Mouse (Mus musculus) hindbrain, embryonic 16.5 days (tissue): ENCODE data around the gene Robo1. TPM values are rescaled to one million over a fixed set of nuclear protein-coding genes. Genes with fewer than 3 reads are reported as not detected.

ENCODE experiments used
- ATAC-seq: fragments of 200-750 bp; cut with Nextera tagmentation; 2 replicates; pipeline ENCODE4 v1.8.0; 2017; ENCODE audit warnings: moderate TSS enrichment, moderate library complexity
- H3K27ac ChIP-seq: fragments of 300-500 bp; sonication (generic); 2 replicates; pipeline ENCODE4 v1.5.1; 2014; ENCODE audit warnings: low read depth, mild to moderate bottlenecking, control low read depth, low read length, moderate library complexity
- H3K27me3 ChIP-seq: fragments of 300-500 bp; sonication (generic); replicated peaks from 2 replicates; pipeline ENCODE4 v1.6.1; 2014; ENCODE audit warnings: low read length; ENCODE audit not compliant: control insufficient read depth, insufficient read depth
- H3K36me3 ChIP-seq: fragments of 300-500 bp; sonication (generic); 2 replicates; pipeline ENCODE4 v1.6.1; 2014; ENCODE audit warnings: mild to moderate bottlenecking, low read length, moderate library complexity, mixed read lengths; ENCODE audit not compliant: control insufficient read depth, insufficient read depth
- H3K4me1 ChIP-seq: fragments of 300-500 bp; sonication (generic); 2 replicates; pipeline ENCODE4 v1.6.1; 2014; ENCODE audit warnings: low read depth, low read length; ENCODE audit not compliant: control insufficient read depth, insufficient read depth
- H3K4me2 ChIP-seq: fragments of 300-500 bp; sonication (generic); 2 replicates; pipeline ENCODE4 v1.6.1; 2014; ENCODE audit warnings: mild to moderate bottlenecking, low read length, control low read depth, moderate library complexity
- H3K4me3 ChIP-seq: fragments of 300-500 bp; sonication (generic); 2 replicates; pipeline ENCODE4 v1.5.1; 2014; ENCODE audit warnings: mild to moderate bottlenecking, low read length, control low read depth, moderate library complexity
- H3K9ac ChIP-seq: fragments of 300-500 bp; sonication (generic); 2 replicates; pipeline ENCODE4 v1.6.1; 2014; ENCODE audit warnings: low read depth, mild to moderate bottlenecking, control low read depth, low read length, moderate library complexity
- H3K9me3 ChIP-seq: fragments of 300-500 bp; sonication (generic); 2 replicates; pipeline ENCODE4 v1.6.1; 2014; ENCODE audit warnings: mild to moderate bottlenecking, low read length, moderate library complexity; ENCODE audit not compliant: control insufficient read depth
- WGBS: fragments of 180-500 bp; shearing (Covaris S2); extraction: QIAGEN DNeasy Blood & Tissue Kit; methylation state at CpG from one replicate; pipeline ENCODE4 v1.1.7; 2014; 5-methylcytosine and 5-hydroxymethylcytosine counted together
- polyA plus RNA-seq: library from polyadenylated mRNA; unstranded; fragments of >200 nt; fragmentation: Nextera tagmentation; extraction: Ambion mirVana; gene quantifications from 2 replicates; pipeline ENCODE4 v1.2.1, GENCODE M21; 2015

Robo1 gene
- polyA plus RNA-seq, 1 experiment from 2014 or later = 26.8 TPM

DNA sequence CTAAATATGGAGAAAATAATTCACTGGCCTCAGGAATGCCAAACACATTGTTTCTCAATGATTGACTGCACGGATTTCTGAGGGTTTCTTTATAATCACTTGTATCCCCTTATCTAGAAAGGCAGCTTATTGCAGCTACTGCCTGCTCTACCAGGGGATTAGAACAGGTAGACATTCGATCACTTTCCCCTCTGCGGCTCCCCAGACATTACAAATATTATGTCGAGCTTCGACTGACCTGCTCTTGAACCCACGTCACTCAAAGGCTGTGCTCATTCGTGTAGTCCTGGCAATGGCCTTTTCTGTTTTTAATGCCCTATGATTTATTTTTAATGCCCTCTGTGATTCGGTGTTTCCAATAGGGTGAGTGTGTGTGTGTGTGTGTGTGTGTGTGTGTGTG, 521.4 kb downstream of the Robo1 start:
- no peaks in the 10 kb centered on the region; the same call in 1 of the 2 replicates for H3K4me1 ChIP-seq
- ATAC-seq = no peak
- 59% methylated on average over 8 of the region's 8 CpGs for WGBS

DNA sequence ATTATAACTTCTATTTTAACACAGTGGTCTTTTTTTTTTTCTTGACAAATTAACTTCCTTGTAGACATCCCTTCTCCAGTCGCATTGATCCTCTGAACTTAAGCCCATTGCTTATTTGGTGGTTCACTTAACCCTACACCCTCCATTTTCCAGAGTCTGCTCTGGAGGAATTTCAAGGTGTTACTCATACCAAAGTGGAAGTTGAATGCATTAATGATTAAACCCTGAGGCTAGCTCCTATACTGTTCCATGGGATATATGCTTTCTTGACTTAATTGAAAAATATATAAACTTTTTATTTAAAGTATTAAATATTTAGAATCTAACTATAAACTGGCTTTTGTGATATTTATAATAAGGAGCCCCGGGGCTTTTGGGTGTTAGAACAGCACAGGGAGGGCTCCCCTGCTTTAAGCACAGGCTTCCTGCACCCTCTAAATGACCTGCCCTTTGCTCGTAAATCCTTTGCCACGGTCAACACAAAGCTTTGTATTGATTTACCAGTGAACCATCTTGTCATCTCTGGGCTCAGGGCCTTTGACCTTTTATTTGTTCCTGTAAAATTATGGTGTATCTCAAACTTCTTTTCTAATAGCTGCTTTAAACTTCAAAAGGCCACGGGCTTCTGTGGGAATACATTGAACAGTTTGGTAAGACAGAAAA, 522.4 kb downstream of the Robo1 start:
- 45% methylated on average over 5 of the region's 5 CpGs for WGBS
- Histone ChIP-seq H3K9ac (no peak overlapping the region), H3K4me1 (no peaks in the 10 kb centered on the region; the same call in 1 of the 2 replicates), H3K27ac (no peak overlapping the region), H3K4me3 (no peak overlapping the region), H3K4me2 (no peak overlapping the region), H3K36me3 (no peaks in the 10 kb centered on the region), H3K27me3 (no peaks in the 10 kb centered on the region), H3K9me3 (no peaks in the 10 kb centered on the region)
- ATAC-seq = no peak

More for the DNA sequence above, 521.4 kb downstream of the Robo1 start:
- Histone ChIP-seq H3K9me3 (no peaks in the 10 kb centered on the region), H3K27me3 (no peaks in the 10 kb centered on the region), H3K4me3 (no peak overlapping the region), H3K4me2 (no peak overlapping the region), H3K27ac (no peak overlapping the region), H3K36me3 (no peaks in the 10 kb centered on the region), H3K9ac (no peak overlapping the region)

- Histone ChIP-seq H3K27me3 (no peaks in the 10 kb centered on the region), H3K36me3 (no peaks in the 10 kb centered on the region), H3K9ac (no peak overlapping the region), H3K27ac (no peak overlapping the region), H3K4me3 (no peak overlapping the region), H3K4me2 (no peak overlapping the region), H3K4me1 (no peaks in the 10 kb centered on the region; the same call in 1 of the 2 replicates), H3K9me3 (no peaks in the 10 kb centered on the region)
- no peak for ATAC-seq
- 54% methylated on average over 2 of the region's 2 CpGs for WGBS
Observed at GRCm38 (mm10) chr16:72834266-72834665, 526.2 kb downstream of the Robo1 start.

DNA sequence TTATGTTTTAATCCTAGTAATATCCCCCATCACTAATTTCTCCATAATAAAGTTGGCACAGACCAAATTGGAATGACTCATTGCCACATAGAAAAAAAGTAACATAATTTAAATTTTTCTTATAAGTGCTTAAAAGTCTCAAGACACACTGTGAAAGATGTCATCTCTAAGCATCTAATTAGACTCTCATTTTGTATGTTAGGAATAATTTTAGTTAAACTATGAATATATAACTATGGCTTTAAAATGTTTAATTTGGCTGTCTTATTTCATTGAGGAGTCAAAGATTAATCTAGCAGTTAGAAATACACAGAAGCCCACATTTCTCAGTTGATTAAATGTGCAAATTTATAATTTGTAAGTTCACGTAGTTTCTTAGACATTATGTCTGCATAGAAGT, 530.9 kb downstream of the Robo1 start:
- Histone ChIP-seq H3K4me1 (no peaks in the 10 kb centered on the region), H3K4me3 (no peak overlapping the region), H3K9me3 (no peaks in the 10 kb centered on the region), H3K9ac (no peak overlapping the region), H3K4me2 (no peak overlapping the region), H3K36me3 (no peaks in the 10 kb centered on the region), H3K27ac (no peak overlapping the region), H3K27me3 (no peaks in the 10 kb centered on the region)
- ATAC-seq = no peak
- 76% methylated on average over 1 of the region's 1 CpGs for WGBS

DNA sequence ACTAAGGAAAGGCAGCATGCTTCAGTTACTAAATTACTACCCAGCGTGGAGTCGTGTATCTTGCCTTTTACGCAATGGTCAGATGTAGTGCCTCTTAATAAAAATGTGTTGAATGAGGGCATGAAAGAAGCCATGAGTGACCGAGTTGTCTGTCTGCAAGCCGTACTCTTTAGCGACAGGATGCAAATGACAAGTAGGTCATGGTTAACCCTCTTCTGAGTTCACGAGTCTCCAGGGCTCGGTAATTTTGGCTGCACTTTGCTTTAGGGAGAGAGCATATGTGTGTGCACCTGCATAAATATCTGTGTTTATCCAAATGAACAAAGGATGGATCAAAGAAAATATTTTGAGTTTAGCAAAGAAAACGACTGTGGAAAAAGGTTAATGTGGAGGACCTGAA, 533.0 kb downstream of the Robo1 start:
- Histone ChIP-seq H3K27ac (no peak overlapping the region), H3K9ac (no peak overlapping the region), H3K36me3 (no peaks in the 10 kb centered on the region), H3K4me2 (no peak overlapping the region), H3K4me1 (no peaks in the 10 kb centered on the region), H3K27me3 (no peaks in the 10 kb centered on the region), H3K4me3 (no peak overlapping the region), H3K9me3 (no peaks in the 10 kb centered on the region)
- ATAC-seq = no peak
- WGBS = 51% methylated on average over 9 of the region's 9 CpGs

GRCm38 (mm10) chr16:72854101-72854500, 546.0 kb downstream of the Robo1 start:
- Histone ChIP-seq H3K36me3 (no peaks in the 10 kb centered on the region), H3K27ac (no peak overlapping the region), H3K4me3 (no peak overlapping the region), H3K9me3 (no peaks in the 10 kb centered on the region), H3K4me2 (no peak overlapping the region), H3K9ac (no peak overlapping the region), H3K27me3 (no peaks in the 10 kb centered on the region), H3K4me1 (no peaks in the 10 kb centered on the region)
- no peak for ATAC-seq
- WGBS = 82% methylated on average over 9 of the region's 9 CpGs

- Histone ChIP-seq H3K4me2 (no peak overlapping the region), H3K4me1 (no peaks in the 10 kb centered on the region), H3K36me3 (no peaks in the 10 kb centered on the region), H3K9ac (no peak overlapping the region), H3K4me3 (no peak overlapping the region), H3K9me3 (no peaks in the 10 kb centered on the region), H3K27ac (no peak overlapping the region), H3K27me3 (no peaks in the 10 kb centered on the region)
- no peak for ATAC-seq
- WGBS = 75% methylated on average over 5 of the region's 5 CpGs
Observed at GRCm38 (mm10) chr16:72854809-72855503, 546.9 kb downstream of the Robo1 start.

DNA sequence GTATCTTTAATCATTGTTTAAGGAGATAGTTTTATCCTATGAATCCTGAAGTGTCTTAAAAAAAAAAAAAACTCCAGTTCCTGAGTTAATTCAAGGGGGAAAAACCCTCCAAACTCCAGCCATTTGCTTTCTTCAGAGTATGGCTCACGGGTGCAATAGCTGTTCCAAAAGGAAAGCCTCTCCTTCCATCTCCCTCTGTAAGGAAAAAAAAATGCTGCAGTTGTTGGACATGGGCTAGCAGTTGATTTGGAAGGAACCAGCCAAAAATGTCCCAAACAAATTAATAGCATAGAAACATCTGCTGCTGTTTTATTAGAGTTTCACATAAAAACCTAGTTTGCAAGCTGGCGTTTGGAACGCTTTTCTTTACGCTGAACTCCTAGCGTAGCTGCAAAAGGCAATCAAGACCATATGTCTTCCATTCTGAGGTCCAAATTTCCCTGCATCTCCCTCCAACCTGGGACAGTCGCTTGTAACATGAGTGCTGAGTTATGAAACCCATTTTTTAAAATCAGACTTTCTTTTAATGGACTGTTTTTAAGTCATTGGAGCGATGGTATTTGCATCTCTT, 553.7 kb downstream of the Robo1 start:
- Histone ChIP-seq H3K4me2 (no peak overlapping the region), H3K27ac (no peak overlapping the region), H3K9ac (no peak overlapping the region), H3K4me1 (no peaks in the 10 kb centered on the region), H3K27me3 (no peaks in the 10 kb centered on the region), H3K9me3 (no peaks in the 10 kb centered on the region), H3K4me3 (no peak overlapping the region), H3K36me3 (no peaks in the 10 kb centered on the region)
- 75% methylated on average over 7 of the region's 7 CpGs for WGBS
- no peak for ATAC-seq

DNA sequence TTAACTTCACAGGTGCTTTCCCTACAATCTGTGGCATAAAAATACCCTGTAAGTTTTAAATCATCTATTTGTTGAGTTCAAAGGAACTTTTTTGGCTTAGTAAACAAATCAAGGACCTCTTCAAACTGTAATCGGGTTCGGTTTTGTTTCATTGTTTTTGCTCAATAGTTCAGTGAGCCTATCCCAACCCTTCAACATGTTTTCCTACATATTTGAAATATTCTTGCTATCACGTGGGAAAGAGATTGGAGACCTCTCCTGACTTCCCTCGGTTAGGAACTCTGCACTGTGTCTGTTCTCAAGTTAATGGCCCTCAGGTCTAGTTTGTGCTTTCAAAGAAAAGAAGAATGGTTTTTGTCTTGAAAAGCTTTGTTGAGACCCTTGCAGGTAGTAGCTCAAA, 557.9 kb downstream of the Robo1 start:
- no peaks in the 10 kb centered on the region for H3K36me3 ChIP-seq
- no peak overlapping the region for H3K4me2 ChIP-seq
- H3K9ac ChIP-seq = no peak overlapping the region
- H3K4me3 ChIP-seq = no peak overlapping the region
- H3K9me3 ChIP-seq = no peaks in the 10 kb centered on the region
- H3K27me3 ChIP-seq = no peaks in the 10 kb centered on the region
- ATAC-seq = no peak
- no peak overlapping the region for H3K27ac ChIP-seq
- H3K4me1 ChIP-seq = no peaks in the 10 kb centered on the region
- WGBS = 84% methylated on average over 4 of the region's 4 CpGs
